Mouse (Mus musculus) skeletal muscle tissue, adult 2 months (tissue): ENCODE measurements around the gene Hist1h2ab.

Experiments
- DNase-seq: peaks from one replicate; pipeline ENCODE4 v3.0.0-alpha.2; 2012; ENCODE audit warnings: low read depth, low spot score

Gene Hist1h2ab

GRCm38 (mm10) chr13:23772561-23773313 is 21.8 kb downstream of the Hist1h2ab start:
- no peak for DNase-seq

DNA sequence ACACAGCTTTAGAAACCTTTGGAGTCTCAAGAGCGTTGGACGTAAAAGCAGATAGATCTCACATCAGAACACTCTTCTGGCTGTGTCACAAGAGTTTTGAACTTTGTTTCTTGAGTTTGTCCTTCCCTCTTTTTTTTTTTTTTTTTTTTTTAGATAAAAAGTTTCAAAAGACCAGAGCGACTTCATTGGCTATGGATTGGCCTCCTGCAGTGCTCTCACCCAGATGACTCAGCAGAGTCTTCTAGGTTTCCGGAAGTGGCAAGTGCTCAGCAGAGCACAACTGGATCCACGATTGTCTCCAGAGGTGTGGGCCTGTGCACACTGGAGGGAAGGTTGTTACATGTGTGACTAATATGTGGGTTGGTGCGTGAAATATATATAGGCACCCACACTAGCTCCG is 27.4 kb downstream of the Hist1h2ab start:
- no peak for DNase-seq

DNA sequence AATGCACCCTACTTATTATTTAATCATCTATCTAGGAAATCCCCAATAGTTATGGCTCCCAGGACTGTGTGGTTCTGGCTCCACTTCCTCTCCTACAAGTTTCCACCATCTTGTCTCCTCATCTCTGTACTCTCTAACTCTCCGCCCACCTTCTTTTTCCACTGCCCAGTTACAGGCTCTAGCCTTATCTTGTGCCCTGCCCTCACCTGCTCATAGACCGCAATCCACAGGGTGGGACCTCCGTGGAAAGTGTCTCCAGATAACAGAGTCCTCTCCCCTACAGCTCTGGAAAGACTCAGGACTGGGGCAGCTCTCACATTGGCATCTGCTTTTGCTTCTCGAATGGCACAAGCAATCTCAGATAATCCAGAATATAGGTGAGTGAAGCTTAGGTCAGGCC is 28.1 kb downstream of the Hist1h2ab start:
- DNase-seq, result no peak

DNA sequence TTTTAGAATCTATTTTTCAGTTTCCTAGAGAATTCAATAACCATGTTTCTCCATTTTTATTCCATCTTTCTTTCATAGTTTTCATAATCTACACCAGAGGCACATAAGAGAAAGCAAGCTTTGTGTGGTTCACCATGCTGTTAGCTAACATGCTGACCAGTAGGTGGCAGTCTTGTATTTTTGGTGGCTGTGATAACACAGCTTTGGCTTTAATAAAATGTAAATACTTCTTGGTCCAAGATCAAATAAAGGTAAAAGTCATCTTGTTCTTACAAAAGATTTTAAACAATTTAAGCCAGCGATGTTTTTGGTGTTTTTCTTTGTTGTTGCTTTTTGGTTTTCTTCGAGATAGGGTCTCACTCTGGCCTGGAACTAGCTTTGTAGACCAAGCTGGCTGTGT is 41.6 kb downstream of the Hist1h2ab start:
- DNase-seq, result peak; percentile 9

- peak; percentile 3 for DNase-seq
Observed at GRCm38 (mm10) chr13:23799405-23799804, 48.5 kb downstream of the Hist1h2ab start.
